Mouse (Mus musculus) MEL (cell line): Measurements from ENCODE around the gene Srp54c.
"Not testable (repeated sequence)": the region's sequence is repeated elsewhere in the genome, so short reads cannot be mapped to it uniquely, and the experiment has no call there.

Experiments used
- CHD1 ChIP-seq: IDR thresholded peaks from 2 replicates; pipeline ENCODE4 v1.6.1; 2012; ENCODE audit warnings: low read depth, mild to moderate bottlenecking, inconsistent platforms, low read length, improper control_type of control experiment
- CTCF ChIP-seq, 3 experiments: IDR thresholded peaks in 2 of 3; conservative IDR thresholded peaks in 1 of 3; 2 replicates each; pipeline ENCODE4 v1.5.1; 2011 to 2012; ENCODE audit warnings: low read length in 3 of 3, low read depth in 2 of 3, mild to moderate bottlenecking in 2 of 3, improper control_type of control experiment in 1 of 3, inconsistent platforms in 1 of 3, mixed read lengths in 1 of 3, moderate library complexity in 1 of 3; ENCODE audit not compliant: control insufficient read depth in 1 of 3, insufficient read depth in 1 of 3, poor library complexity in 1 of 3, severe bottlenecking in 1 of 3
- EP300 ChIP-seq, 2 experiments: IDR thresholded peaks; 2 replicates each; pipeline ENCODE4 v1.6.1; 2011; ENCODE audit warnings: improper control_type of control experiment in 2 of 2, low read length in 2 of 2, low read depth in 1 of 2, mild to moderate bottlenecking in 1 of 2
- JUND ChIP-seq: IDR thresholded peaks from 2 replicates; pipeline ENCODE4 v1.6.1; 2011; ENCODE audit warnings: low read depth, mild to moderate bottlenecking, improper control_type of control experiment, low read length
- MAFK ChIP-seq: IDR thresholded peaks from 2 replicates; pipeline ENCODE4 v1.6.1; 2011; ENCODE audit warnings: low read depth, mild to moderate bottlenecking, low read length, improper control_type of control experiment, borderline replicate concordance
- MAX ChIP-seq: IDR thresholded peaks from 2 replicates; pipeline ENCODE4 v1.6.1; 2011; ENCODE audit warnings: low read length, improper control_type of control experiment
- MYC ChIP-seq: IDR thresholded peaks from 2 replicates; pipeline ENCODE4 v1.6.1; 2011; ENCODE audit warnings: low read depth, mild to moderate bottlenecking, low read length, improper control_type of control experiment, moderate library complexity
- NRF1 ChIP-seq: IDR thresholded peaks from 2 replicates; pipeline ENCODE4 v1.6.1; 2014; ENCODE audit warnings: low read depth, mild to moderate bottlenecking, inconsistent platforms, low read length, improper control_type of control experiment, moderate library complexity; ENCODE audit not compliant: poor library complexity, insufficient read depth, severe bottlenecking
- POLR2A ChIP-seq, 2 experiments: IDR thresholded peaks; 2 replicates each; pipeline ENCODE4 v1.6.1; 2011 to 2012; ENCODE audit warnings: low read length in 2 of 2, mild to moderate bottlenecking in 2 of 2, control low read depth in 1 of 2, improper control_type of control experiment in 1 of 2, low read depth in 1 of 2, moderate library complexity in 1 of 2; ENCODE audit not compliant: control insufficient read depth in 1 of 2, insufficient read depth in 1 of 2, poor library complexity in 1 of 2
- TAL1 ChIP-seq: IDR thresholded peaks from 2 replicates; pipeline ENCODE4 v1.6.1; 2012; ENCODE audit warnings: mild to moderate bottlenecking, inconsistent platforms, low read length, moderate library complexity, mixed read lengths
- TBP ChIP-seq: IDR thresholded peaks from 2 replicates; pipeline ENCODE4 v1.8.0; 2011; ENCODE audit warnings: low read depth, low read length, improper control_type of control experiment
- USF2 ChIP-seq, 2 experiments: IDR thresholded peaks; 2 replicates each; pipeline ENCODE4 v1.6.1; 2011 to 2012; ENCODE audit warnings: improper control_type of control experiment in 2 of 2, low read length in 2 of 2, borderline replicate concordance in 1 of 2, inconsistent platforms in 1 of 2, low read depth in 1 of 2, mild to moderate bottlenecking in 1 of 2; ENCODE audit not compliant: insufficient read depth in 1 of 2
- ZMIZ1 ChIP-seq: IDR thresholded peaks from 2 replicates; pipeline ENCODE4 v1.6.1; 2012; ENCODE audit warnings: low read depth, mild to moderate bottlenecking, inconsistent platforms, low read length, improper control_type of control experiment, moderate library complexity

DNA sequence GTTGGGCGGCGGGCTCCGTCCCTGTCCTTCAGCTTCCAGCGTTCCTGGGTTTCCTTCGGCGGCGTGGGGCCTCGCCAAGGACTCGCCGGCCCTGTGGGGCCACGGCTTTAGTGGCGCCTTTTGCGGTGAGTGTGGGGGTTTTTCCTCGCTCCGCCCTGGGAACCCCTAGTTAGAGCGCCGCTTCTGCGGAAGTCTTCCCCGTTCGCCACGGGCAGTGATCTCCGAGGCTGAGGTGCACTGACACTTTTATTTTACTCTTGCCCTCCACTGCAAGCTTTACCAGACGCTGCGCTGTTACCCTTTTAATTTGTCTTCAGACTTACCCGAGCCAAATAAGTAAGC lies 523 bp downstream of the Srp54c start:
- TF ChIP-seq EP300 (IDR thresholded peaks at IDR 0.05; ENCODE audit: low read depth in 1 of 2, low read length in 2 of 2); TAL1; MAFK; POLR2A (IDR thresholded peaks at IDR 0.05; ENCODE audit: control insufficient read depth in 1 of 2, insufficient read depth in 1 of 2, low read depth in 1 of 2, low read length in 2 of 2, poor library complexity in 1 of 2); CTCF (IDR thresholded peaks at IDR 0.05 in 2 of 3, conservative IDR thresholded peaks at IDR 0.05 in 1 of 3; ENCODE audit: control insufficient read depth in 1 of 3, insufficient read depth in 1 of 3, low read depth in 2 of 3, low read length in 3 of 3, poor library complexity in 1 of 3, severe bottlenecking in 1 of 3); USF2 (IDR thresholded peaks at IDR 0.05; ENCODE audit: borderline replicate concordance in 1 of 2, insufficient read depth in 1 of 2, low read depth in 1 of 2, low read length in 2 of 2); JUND; ZMIZ1; MAX; TBP; CHD1; MYC; NRF1: not testable (repeated sequence)
